Mouse (Mus musculus) heart, embryonic 14.5 days (tissue): ENCODE measurements around the gene Ush2a. TPM values are rescaled to one million over a fixed set of nuclear protein-coding genes. Genes with fewer than 3 reads are reported as not detected.

Experiments used
- ATAC-seq: fragments of 200-750 bp; cut with Nextera tagmentation; 2 replicates; pipeline ENCODE4 v1.8.0; 2017; ENCODE audit warnings: low read depth, moderate TSS enrichment; ENCODE audit not compliant: insufficient number of reproducible peaks, insufficient read depth, low FRiP score
- H3K27ac ChIP-seq, 2 experiments: fragments of 200-500 bp in 1 of 2; fragments of 300-500 bp in 1 of 2; sonication (generic) in 1 of 2; replicated peaks in 1 of 2; 2 replicates each; pipeline ENCODE4 v1.5.1; 2012 to 2014; ENCODE audit warnings: low read depth in 2 of 2, low read length in 2 of 2, control low read depth in 1 of 2, mild to moderate bottlenecking in 1 of 2, mixed read lengths in 1 of 2; ENCODE audit not compliant: control insufficient read depth in 1 of 2, insufficient read depth in 1 of 2
- H3K27me3 ChIP-seq: fragments of 300-500 bp; sonication (generic); 2 replicates; pipeline ENCODE4 v1.6.1; 2014; ENCODE audit warnings: mild to moderate bottlenecking, low read length, control low read depth; ENCODE audit not compliant: control insufficient read depth, insufficient read depth
- H3K36me3 ChIP-seq: fragments of 300-500 bp; sonication (generic); 2 replicates; pipeline ENCODE4 v1.6.1; 2014; ENCODE audit warnings: mild to moderate bottlenecking, control low read depth, low read length, mixed read lengths; ENCODE audit not compliant: control insufficient read depth, insufficient read depth
- H3K4me1 ChIP-seq, 2 experiments: fragments of 200-500 bp in 1 of 2; fragments of 300-500 bp in 1 of 2; sonication (generic) in 1 of 2; 2 replicates each; pipeline ENCODE4 v1.6.1; 2012 to 2014; ENCODE audit warnings: low read length in 2 of 2, control low read depth in 1 of 2, mixed read lengths in 1 of 2; ENCODE audit not compliant: control insufficient read depth in 2 of 2, insufficient read depth in 2 of 2
- H3K4me2 ChIP-seq: fragments of 300-500 bp; sonication (generic); 2 replicates; pipeline ENCODE4 v1.6.1; 2014; ENCODE audit warnings: mild to moderate bottlenecking, low read length
- H3K4me3 ChIP-seq, 2 experiments: fragments of 200-500 bp in 1 of 2; fragments of 300-500 bp in 1 of 2; sonication (generic) in 1 of 2; 2 replicates each; pipeline ENCODE4 v1.5.1; 2012 to 2014; ENCODE audit warnings: low read length in 2 of 2, mild to moderate bottlenecking in 2 of 2, control low read depth in 1 of 2, low read depth in 1 of 2, moderate library complexity in 1 of 2; ENCODE audit not compliant: control insufficient read depth in 1 of 2, insufficient read depth in 1 of 2
- H3K9ac ChIP-seq: fragments of 300-500 bp; sonication (generic); 2 replicates; pipeline ENCODE4 v1.6.1; 2014; ENCODE audit warnings: mild to moderate bottlenecking, low read length
- H3K9me3 ChIP-seq: fragments of 300-500 bp; sonication (generic); 2 replicates; pipeline ENCODE4 v1.6.1; 2016; ENCODE audit warnings: low read length, control low read depth; ENCODE audit not compliant: control insufficient read depth
- WGBS: fragments of 180-500 bp; shearing (Covaris S2); extraction: QIAGEN DNeasy Blood & Tissue Kit; methylation state at CpG from one replicate; pipeline ENCODE4 v1.1.7; 2014; 5-methylcytosine and 5-hydroxymethylcytosine counted together
- polyA plus RNA-seq: library from polyadenylated mRNA; unstranded; fragments of >200 nt; fragmentation: Nextera tagmentation; extraction: Ambion mirVana; gene quantifications from 2 replicates; pipeline ENCODE4 v1.2.1, GENCODE M21; 2014

The Ush2a gene
- polyA plus RNA-seq, 1 experiment from 2014 or later = 0.08 TPM

GRCm38 (mm10) chr1:188387820-188388471 lies 126.1 kb downstream of the Ush2a start:
- Histone ChIP-seq H3K9ac (no peak overlapping the region), H3K9me3 (no peaks in the 10 kb centered on the region), H3K4me3 (no peak overlapping the region), H3K36me3 (no peaks in the 10 kb centered on the region), H3K27me3 (no peaks in the 10 kb centered on the region), H3K4me1 (peaks cover 7 to 22% of the 10 kb centered on the region in 2 experiments), H3K4me2 (no peak overlapping the region), H3K27ac (no peak overlapping the region)
- no peak for ATAC-seq
- WGBS = 52% methylated on average over 2 of the region's 2 CpGs

- ATAC-seq = peak; percentile 66; the same call in 1 of the 2 replicates
- H3K4me3 ChIP-seq = no peak overlapping the region
- H3K4me1 ChIP-seq = peaks cover 7 to 22% of the 10 kb centered on the region in 2 experiments
- H3K9me3 ChIP-seq = no peaks in the 10 kb centered on the region
- no peaks in the 10 kb centered on the region for H3K36me3 ChIP-seq
- H3K4me2 ChIP-seq = no peak overlapping the region; the same call in 1 of the 2 replicates
- 40% methylated on average over 6 of the region's 6 CpGs for WGBS
- no peak overlapping the region for H3K27ac ChIP-seq
- no peaks in the 10 kb centered on the region for H3K27me3 ChIP-seq
- no peak overlapping the region for H3K9ac ChIP-seq
Measured at GRCm38 (mm10) chr1:188390080-188390479, 128.3 kb downstream of the Ush2a start.

GRCm38 (mm10) chr1:188407176-188407575 lies 145.4 kb downstream of the Ush2a start:
- ATAC-seq = no peak
- no peaks in the 10 kb centered on the region for H3K27me3 ChIP-seq
- H3K4me1 ChIP-seq = peaks cover 3 to 18% of the 10 kb centered on the region in 2 experiments; a peak in 2 of 4 replicates
- no peak overlapping the region for H3K27ac ChIP-seq
- H3K9me3 ChIP-seq = no peaks in the 10 kb centered on the region
- H3K9ac ChIP-seq = no peak overlapping the region
- no peak overlapping the region for H3K4me3 ChIP-seq
- 88% methylated on average over 4 of the region's 4 CpGs for WGBS
- H3K36me3 ChIP-seq = no peaks in the 10 kb centered on the region
- no peak overlapping the region for H3K4me2 ChIP-seq

GRCm38 (mm10) chr1:188407613-188408386 lies 146.0 kb downstream of the Ush2a start:
- WGBS = 58% methylated on average over 8 of the region's 8 CpGs
- Histone ChIP-seq H3K27ac (no peak overlapping the region), H3K9me3 (no peaks in the 10 kb centered on the region), H3K4me3 (no peak overlapping the region), H3K9ac (no peak overlapping the region), H3K4me1 (peaks cover 3 to 18% of the 10 kb centered on the region in 2 experiments; a peak in 2 of 4 replicates), H3K27me3 (no peaks in the 10 kb centered on the region), H3K36me3 (no peaks in the 10 kb centered on the region), H3K4me2 (no peak overlapping the region)
- no peak for ATAC-seq

GRCm38 (mm10) chr1:188410547-188410946 lies 148.7 kb downstream of the Ush2a start:
- H3K27ac ChIP-seq = no peak overlapping the region
- WGBS = 72% methylated on average over 3 of the region's 3 CpGs
- H3K9me3 ChIP-seq = no peaks in the 10 kb centered on the region
- H3K4me2 ChIP-seq = no peak overlapping the region
- H3K4me3 ChIP-seq = no peak overlapping the region
- H3K9ac ChIP-seq = no peak overlapping the region
- no peak for ATAC-seq
- no peaks in the 10 kb centered on the region for H3K36me3 ChIP-seq
- H3K27me3 ChIP-seq = no peaks in the 10 kb centered on the region
- H3K4me1 ChIP-seq = peaks cover 3 to 18% of the 10 kb centered on the region in 2 experiments; a peak in 2 of 4 replicates

- Histone ChIP-seq H3K4me1 (no peaks in the 10 kb centered on the region), H3K36me3 (no peaks in the 10 kb centered on the region), H3K9me3 (no peaks in the 10 kb centered on the region), H3K4me2 (no peak overlapping the region), H3K27ac (no peak overlapping the region), H3K27me3 (no peaks in the 10 kb centered on the region), H3K9ac (no peak overlapping the region), H3K4me3 (no peak overlapping the region)
- 74% methylated on average over 2 of the region's 2 CpGs for WGBS
- ATAC-seq = no peak
Measured at GRCm38 (mm10) chr1:188420543-188420942, 158.7 kb downstream of the Ush2a start.

- Histone ChIP-seq H3K4me3 (no peak overlapping the region), H3K36me3 (no peaks in the 10 kb centered on the region), H3K4me1 (peaks cover 3 to 4% of the 10 kb centered on the region in 2 experiments), H3K9me3 (no peaks in the 10 kb centered on the region), H3K4me2 (no peak overlapping the region), H3K27ac (no peak overlapping the region), H3K9ac (no peak overlapping the region), H3K27me3 (no peaks in the 10 kb centered on the region)
- 86% methylated on average over 6 of the region's 6 CpGs for WGBS
- ATAC-seq = no peak
Measured at GRCm38 (mm10) chr1:188428172-188428571, 166.3 kb downstream of the Ush2a start.
